Mouse (Mus musculus): ENCODE measurements at regions not wholly inside any gene's neighbourhood (a gene's known extent, or its start where the extent isn't known, plus 50 kb on each side); places are given as distances from the start of the nearest gene placed in this dataset.

- ATAC-seq (ENCODE audit: insufficient read depth, low FRiP score, low TSS enrichment): no peak
- Histone ChIP-seq H3K36me3 (ENCODE audit: control insufficient read depth, insufficient read depth, low read length) (no peaks in the 10 kb centered on the region), H3K4me1 (ENCODE audit: control insufficient read depth, insufficient read depth, low read length) (no peaks in the 10 kb centered on the region), H3K27ac (ENCODE audit: low read depth, low read length) (no peak overlapping the region), H3K9me3 (ENCODE audit: control insufficient read depth, low read length) (no peaks in the 10 kb centered on the region), H3K4me2 (ENCODE audit: low read depth) (no peak overlapping the region), H3K27me3 (ENCODE audit: control insufficient read depth, insufficient read depth, low read length) (no peaks in the 10 kb centered on the region), H3K4me3 (ENCODE audit: low read depth, low read length) (no peak overlapping the region), H3K9ac (ENCODE audit: low read length) (no peak overlapping the region)
- DNase-seq (ENCODE audit: low spot score): no peak
- WGBS: 92% methylated on average over 6 of the region's 6 CpGs
Measured at GRCm38 (mm10) chr16:55039777-55040176, 258.0 kb downstream of the Zpld1 start.

- Histone ChIP-seq H3K4me1 (ENCODE audit: control insufficient read depth, insufficient read depth, low read length) (no peaks in the 10 kb centered on the region), H3K4me3 (ENCODE audit: low read depth, low read length) (no peak overlapping the region), H3K9ac (ENCODE audit: low read length) (no peak overlapping the region), H3K4me2 (ENCODE audit: low read depth) (no peak overlapping the region), H3K27me3 (ENCODE audit: control insufficient read depth, insufficient read depth, low read length) (no peaks in the 10 kb centered on the region), H3K36me3 (ENCODE audit: control insufficient read depth, insufficient read depth, low read length) (no peaks in the 10 kb centered on the region), H3K27ac (ENCODE audit: low read depth, low read length) (no peak overlapping the region), H3K9me3 (ENCODE audit: control insufficient read depth, low read length) (no peaks in the 10 kb centered on the region)
- no peak for DNase-seq (ENCODE audit: low spot score)
- 91% methylated on average over 2 of the region's 2 CpGs for whole genome bisulfite sequencing
- ATAC-seq (ENCODE audit: insufficient read depth, low FRiP score, low TSS enrichment): no peak
Measured at GRCm38 (mm10) chr16:55001661-55002289, 296.0 kb downstream of the Zpld1 start.

- ATAC-seq (ENCODE audit: insufficient read depth, low FRiP score, low TSS enrichment) (no peak), DNase-seq (ENCODE audit: low spot score) (no peak)
- Histone ChIP-seq H3K9me3 (ENCODE audit: control insufficient read depth, low read length) (no peaks in the 10 kb centered on the region), H3K4me2 (ENCODE audit: low read depth) (no peak overlapping the region), H3K27ac (ENCODE audit: low read depth, low read length) (no peak overlapping the region), H3K27me3 (ENCODE audit: control insufficient read depth, insufficient read depth, low read length) (no peaks in the 10 kb centered on the region), H3K36me3 (ENCODE audit: control insufficient read depth, insufficient read depth, low read length) (no peaks in the 10 kb centered on the region), H3K4me1 (ENCODE audit: control insufficient read depth, insufficient read depth, low read length) (no peaks in the 10 kb centered on the region), H3K4me3 (ENCODE audit: low read depth, low read length) (no peak overlapping the region), H3K9ac (ENCODE audit: low read length) (no peak overlapping the region)
- WGBS: 47% methylated on average over 4 of the region's 4 CpGs
Measured at GRCm38 (mm10) chr16:54991595-54992240, 306.1 kb downstream of the Zpld1 start.

- Histone ChIP-seq H3K27ac (ENCODE audit: low read depth, low read length) (no peak overlapping the region), H3K9me3 (ENCODE audit: control insufficient read depth, low read length) (no peaks in the 10 kb centered on the region), H3K4me1 (ENCODE audit: control insufficient read depth, insufficient read depth, low read length) (no peaks in the 10 kb centered on the region), H3K4me3 (ENCODE audit: low read depth, low read length) (no peak overlapping the region), H3K36me3 (ENCODE audit: control insufficient read depth, insufficient read depth, low read length) (no peaks in the 10 kb centered on the region), H3K27me3 (ENCODE audit: control insufficient read depth, insufficient read depth, low read length) (no peaks in the 10 kb centered on the region), H3K4me2 (ENCODE audit: low read depth) (peak overlapping the region; percentile 19; the same call in 1 of the 2 replicates), H3K9ac (ENCODE audit: low read length) (no peak overlapping the region)
- peak; percentile 61 for ATAC-seq (ENCODE audit: insufficient read depth, low FRiP score, low TSS enrichment)
- WGBS: 5% methylated on average over 9 of the region's 9 CpGs
- DNase-seq (ENCODE audit: low spot score): peak; percentile 75
Measured at GRCm38 (mm10) chr16:54983759-54984218, 314.0 kb downstream of the Zpld1 start.

GRCm38 (mm10) chr16:54970356-54970755 is 327.4 kb downstream of the Zpld1 start:
- no peak overlapping the region for H3K9ac ChIP-seq (ENCODE audit: low read length)
- H3K36me3 ChIP-seq (ENCODE audit: control insufficient read depth, insufficient read depth, low read length): no peaks in the 10 kb centered on the region
- no peaks in the 10 kb centered on the region for H3K27me3 ChIP-seq (ENCODE audit: control insufficient read depth, insufficient read depth, low read length)
- no peak overlapping the region for H3K4me3 ChIP-seq (ENCODE audit: low read depth, low read length)
- no peaks in the 10 kb centered on the region for H3K9me3 ChIP-seq (ENCODE audit: control insufficient read depth, low read length)
- DNase-seq (ENCODE audit: low spot score): no peak
- H3K4me1 ChIP-seq (ENCODE audit: control insufficient read depth, insufficient read depth, low read length): no peaks in the 10 kb centered on the region
- no peak overlapping the region for H3K4me2 ChIP-seq (ENCODE audit: low read depth)
- no peak overlapping the region for H3K27ac ChIP-seq (ENCODE audit: low read depth, low read length)
- no peak for ATAC-seq (ENCODE audit: insufficient read depth, low FRiP score, low TSS enrichment)
- WGBS: 85% methylated on average over 6 of the region's 6 CpGs

GRCm38 (mm10) chr16:54943808-54944315 is 353.9 kb downstream of the Zpld1 start:
- H3K4me1 ChIP-seq (ENCODE audit: control insufficient read depth, insufficient read depth, low read length): no peaks in the 10 kb centered on the region
- no peaks in the 10 kb centered on the region for H3K36me3 ChIP-seq (ENCODE audit: control insufficient read depth, insufficient read depth, low read length)
- H3K27me3 ChIP-seq (ENCODE audit: control insufficient read depth, insufficient read depth, low read length): no peaks in the 10 kb centered on the region
- ATAC-seq (ENCODE audit: insufficient read depth, low FRiP score, low TSS enrichment) (no peak), DNase-seq (ENCODE audit: low spot score) (no peak)
- H3K4me2 ChIP-seq (ENCODE audit: low read depth): no peak overlapping the region
- H3K9ac ChIP-seq (ENCODE audit: low read length): no peak overlapping the region
- 77% methylated on average over 7 of the region's 7 CpGs for WGBS
- H3K4me3 ChIP-seq (ENCODE audit: low read depth, low read length): no peak overlapping the region
- no peak overlapping the region for H3K27ac ChIP-seq (ENCODE audit: low read depth, low read length)
- no peaks in the 10 kb centered on the region for H3K9me3 ChIP-seq (ENCODE audit: control insufficient read depth, low read length)

GRCm38 (mm10) chr16:54928259-54928658 is 369.5 kb downstream of the Zpld1 start:
- Histone ChIP-seq H3K9me3 (ENCODE audit: control insufficient read depth, low read length) (no peaks in the 10 kb centered on the region), H3K27me3 (ENCODE audit: control insufficient read depth, insufficient read depth, low read length) (no peaks in the 10 kb centered on the region), H3K4me3 (ENCODE audit: low read depth, low read length) (no peak overlapping the region), H3K36me3 (ENCODE audit: control insufficient read depth, insufficient read depth, low read length) (no peaks in the 10 kb centered on the region), H3K27ac (ENCODE audit: low read depth, low read length) (no peak overlapping the region), H3K4me1 (ENCODE audit: control insufficient read depth, insufficient read depth, low read length) (no peaks in the 10 kb centered on the region), H3K4me2 (ENCODE audit: low read depth) (no peak overlapping the region), H3K9ac (ENCODE audit: low read length) (no peak overlapping the region)
- WGBS: 88% methylated on average over 3 of the region's 3 CpGs
- DNase-seq (ENCODE audit: low spot score): no peak
- ATAC-seq (ENCODE audit: insufficient read depth, low FRiP score, low TSS enrichment): no peak

GRCm38 (mm10) chr16:54902911-54903310 is 394.9 kb downstream of the Zpld1 start:
- DNase-seq (ENCODE audit: low spot score) (no peak), ATAC-seq (ENCODE audit: insufficient read depth, low FRiP score, low TSS enrichment) (no peak)
- no peaks in the 10 kb centered on the region for H3K9me3 ChIP-seq (ENCODE audit: control insufficient read depth, low read length)
- H3K4me3 ChIP-seq (ENCODE audit: low read depth, low read length): no peak overlapping the region
- H3K27ac ChIP-seq (ENCODE audit: low read depth, low read length): no peak overlapping the region
- no peak overlapping the region for H3K4me2 ChIP-seq (ENCODE audit: low read depth)
- H3K27me3 ChIP-seq (ENCODE audit: control insufficient read depth, insufficient read depth, low read length): no peaks in the 10 kb centered on the region
- H3K4me1 ChIP-seq (ENCODE audit: control insufficient read depth, insufficient read depth, low read length): no peaks in the 10 kb centered on the region
- WGBS: 88% methylated on average over 4 of the region's 4 CpGs
- no peaks in the 10 kb centered on the region for H3K36me3 ChIP-seq (ENCODE audit: control insufficient read depth, insufficient read depth, low read length)
- no peak overlapping the region for H3K9ac ChIP-seq (ENCODE audit: low read length)

- no peak for DNase-seq (ENCODE audit: low spot score)
- ATAC-seq (ENCODE audit: insufficient read depth, low FRiP score, low TSS enrichment): no peak
- H3K4me3 ChIP-seq (ENCODE audit: low read depth, low read length): no peak overlapping the region
- no peak overlapping the region for H3K4me2 ChIP-seq (ENCODE audit: low read depth)
- no peaks in the 10 kb centered on the region for H3K27me3 ChIP-seq (ENCODE audit: control insufficient read depth, insufficient read depth, low read length)
- H3K9ac ChIP-seq (ENCODE audit: low read length): no peak overlapping the region
- no peaks in the 10 kb centered on the region for H3K4me1 ChIP-seq (ENCODE audit: control insufficient read depth, insufficient read depth, low read length)
- H3K9me3 ChIP-seq (ENCODE audit: control insufficient read depth, low read length): no peaks in the 10 kb centered on the region
- no peaks in the 10 kb centered on the region for H3K36me3 ChIP-seq (ENCODE audit: control insufficient read depth, insufficient read depth, low read length)
- WGBS: 73% methylated on average over 1 of the region's 1 CpGs
- H3K27ac ChIP-seq (ENCODE audit: low read depth, low read length): no peak overlapping the region
Measured at GRCm38 (mm10) chr16:54901461-54901860, 396.3 kb downstream of the Zpld1 start.
